Mouse (Mus musculus): ENCODE data around the gene Gsg1. TPM values are rescaled to one million over a fixed set of nuclear protein-coding genes. Genes with fewer than 3 reads are reported as not detected.

Gene Gsg1
- polyA plus RNA-seq, 1 experiment, result 0.32 TPM

DNA sequence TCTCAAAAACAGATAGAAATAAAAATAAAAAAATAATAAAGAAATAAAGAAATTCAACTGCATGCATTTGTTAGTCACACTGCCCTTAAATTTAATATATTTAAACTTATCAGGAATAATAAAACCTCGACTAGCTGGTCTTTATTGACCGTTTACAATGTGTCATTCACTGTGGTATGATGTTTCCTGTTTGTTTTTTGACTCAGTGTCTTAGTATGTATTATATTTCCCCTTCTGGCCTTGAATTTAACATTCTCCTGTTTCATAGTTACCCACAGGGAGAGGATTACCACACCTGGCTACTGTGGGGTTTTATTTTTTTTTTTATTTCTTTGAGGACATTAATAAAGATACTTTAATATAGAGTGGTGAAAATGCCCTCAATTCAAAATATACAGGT lies 8.4 kb upstream of the Gsg1 start:
- DNase-seq (ENCODE audit: extremely low spot score in 1 of 2, low spot score in 1 of 2), result no peak

GRCm38 (mm10) chr6:135261124-135261523 lies 7.0 kb upstream of the Gsg1 start:
- no peak for DNase-seq (ENCODE audit: extremely low spot score in 1 of 2, low spot score in 1 of 2)

- DNase-seq (ENCODE audit: extremely low spot score in 1 of 2, low spot score in 1 of 2), result no peak
Measured at GRCm38 (mm10) chr6:135260435-135260834, 6.3 kb upstream of the Gsg1 start.

DNA sequence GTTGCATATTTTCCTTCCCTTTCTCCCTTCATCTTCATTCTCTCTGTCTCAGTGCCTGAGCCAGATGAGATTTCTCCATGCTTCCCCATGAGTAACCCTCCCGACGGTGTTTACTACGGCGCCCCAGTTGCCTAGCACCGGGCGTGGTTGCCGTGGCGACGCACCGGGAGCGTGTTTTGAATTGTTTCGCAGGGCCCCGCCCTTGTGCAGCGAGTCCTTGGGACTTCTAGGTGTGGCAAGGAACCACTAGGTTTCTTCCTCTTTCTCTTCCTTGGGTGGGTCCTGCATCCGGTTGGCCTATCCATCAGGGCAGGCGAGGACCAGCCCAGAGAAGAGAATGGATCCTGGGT lies 1.4 kb downstream of the Gsg1 start:
- DNase-seq (ENCODE audit: extremely low spot score in 1 of 2, low spot score in 1 of 2), result peak; percentile 44 to 87

DNA sequence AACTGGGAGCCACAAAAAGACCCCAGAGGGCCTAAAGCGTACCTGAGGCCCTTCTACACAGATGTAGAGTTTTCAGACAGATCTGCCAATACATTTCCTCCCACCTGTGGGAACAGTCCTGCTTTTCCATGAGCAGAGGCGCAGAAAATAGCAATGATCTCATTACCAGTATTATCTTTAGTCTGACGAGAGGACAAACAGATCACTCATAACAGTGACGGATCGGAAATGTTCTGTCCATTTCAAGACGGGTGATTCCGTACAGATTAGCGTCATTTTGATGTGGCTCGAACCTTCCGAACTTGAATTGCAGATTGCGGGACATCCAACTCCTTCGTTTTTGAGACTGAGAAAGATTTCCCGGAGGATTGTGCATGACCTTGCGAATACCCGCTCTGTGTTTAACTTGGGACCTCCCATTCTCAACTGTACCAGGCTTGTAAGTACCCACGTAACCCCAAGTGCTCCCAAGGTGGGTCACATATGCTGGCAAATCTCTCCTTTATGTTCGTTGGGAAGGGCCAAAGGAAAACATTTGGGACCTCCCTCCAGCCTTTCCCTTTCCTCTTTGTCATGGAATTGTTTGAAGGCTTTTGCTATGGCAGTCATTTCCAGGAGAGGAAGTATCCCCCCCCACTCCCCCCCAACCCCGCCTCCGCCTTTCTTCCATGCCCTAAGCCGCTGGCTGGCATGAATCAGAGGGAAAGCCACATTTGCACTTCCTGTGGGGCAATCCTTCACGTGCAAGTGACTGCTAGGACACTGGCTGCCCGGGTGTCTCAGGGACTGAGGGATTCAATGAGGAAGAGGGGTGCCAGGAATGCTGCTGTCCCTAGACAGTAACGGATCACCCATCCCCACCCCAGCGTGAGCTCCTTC lies 2.1 kb downstream of the Gsg1 start:
- no peak for DNase-seq (ENCODE audit: extremely low spot score in 1 of 2, low spot score in 1 of 2)

DNA sequence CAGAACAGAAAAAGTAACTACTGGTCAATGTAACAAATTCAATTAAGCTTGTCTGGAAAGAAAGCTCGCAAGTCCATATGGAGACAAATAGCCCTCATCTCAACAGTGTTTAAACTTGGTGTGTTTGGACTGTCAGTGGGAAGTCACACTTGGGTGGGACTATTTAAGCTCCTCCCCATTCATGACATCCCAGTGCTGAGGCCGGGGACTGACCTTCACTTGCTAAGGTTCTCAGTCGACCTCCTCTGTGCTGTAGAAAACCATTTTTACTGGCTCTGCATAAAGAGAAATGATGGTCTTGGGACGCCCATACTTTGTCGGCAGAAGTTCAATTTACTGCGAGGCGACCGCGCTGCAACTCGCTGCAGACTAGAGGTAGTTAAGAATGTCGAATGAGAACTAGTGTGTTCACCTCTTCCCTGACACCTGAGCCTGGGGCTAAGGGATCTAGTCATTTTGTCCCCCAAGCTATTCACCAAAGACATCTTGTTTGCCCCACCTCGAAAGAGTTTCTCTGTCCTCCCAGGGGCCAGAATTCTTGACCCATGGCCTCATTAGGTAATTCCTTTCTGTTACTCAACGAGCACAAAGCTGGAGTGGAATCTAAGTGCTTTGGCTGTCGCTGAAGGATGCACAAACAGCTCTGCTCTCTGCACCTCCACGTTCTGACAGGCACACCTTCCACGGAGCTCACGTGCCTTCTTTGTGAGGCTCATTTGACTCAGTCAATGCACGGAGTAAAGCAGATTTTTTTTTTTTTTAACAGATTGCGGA lies 3.0 kb downstream of the Gsg1 start:
- no peak for DNase-seq (ENCODE audit: extremely low spot score in 1 of 2, low spot score in 1 of 2)

DNA sequence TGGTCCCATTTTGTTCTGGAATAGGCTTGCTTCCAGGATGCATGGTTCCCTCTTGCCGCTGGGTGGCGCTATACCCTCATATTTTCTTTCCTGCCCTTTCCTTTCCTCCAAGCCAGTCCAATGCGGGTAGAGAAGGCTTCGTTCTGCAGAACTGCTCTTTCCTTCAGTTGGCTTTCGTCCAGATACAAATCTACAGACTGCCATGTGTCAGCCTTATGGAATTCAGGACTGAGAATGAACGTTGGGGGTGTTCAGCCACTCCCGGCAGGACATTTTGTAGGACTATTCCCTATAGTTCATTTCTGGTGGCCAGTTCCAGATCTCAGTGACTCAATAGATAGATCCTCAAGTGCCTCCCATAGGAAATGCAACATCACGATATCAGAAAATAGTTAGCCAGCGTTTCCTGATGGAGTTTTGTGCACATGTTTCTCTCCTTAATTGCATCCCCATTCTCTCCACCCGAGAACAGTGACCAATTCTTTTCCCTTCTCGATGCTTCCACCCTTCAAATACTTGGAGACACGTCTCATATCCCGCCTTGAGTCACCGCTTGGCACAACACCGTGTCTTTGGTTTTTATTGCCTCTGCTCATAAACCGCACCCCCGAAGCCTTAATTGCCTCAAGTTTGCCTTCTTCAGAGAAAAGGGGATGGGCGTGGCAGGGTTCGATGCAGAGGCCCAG lies 4.2 kb downstream of the Gsg1 start:
- peak in 1 of 2 experiments; percentile 85 for DNase-seq (ENCODE audit: extremely low spot score in 1 of 2, low spot score in 1 of 2)

DNA sequence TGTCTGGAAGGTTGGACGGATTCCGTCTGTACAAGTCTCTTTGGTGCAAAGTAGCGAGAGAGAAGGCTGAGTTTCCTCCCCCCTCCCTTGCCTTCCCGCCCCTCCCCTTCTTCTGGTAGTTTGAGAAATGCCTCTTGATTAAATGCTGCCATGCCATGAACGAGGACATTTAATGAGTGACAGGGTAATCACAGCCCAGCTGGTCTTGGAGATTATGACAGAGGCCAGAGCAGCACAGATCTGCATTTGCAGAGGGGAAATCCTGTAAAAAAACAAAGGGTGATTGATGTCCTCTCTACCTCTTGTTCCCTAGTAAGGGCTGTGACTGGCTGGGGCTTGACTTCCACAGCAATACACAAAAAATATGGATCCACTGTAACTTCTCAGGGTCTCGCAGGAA lies 6.3 kb downstream of the Gsg1 start:
- no peak for DNase-seq (ENCODE audit: extremely low spot score in 1 of 2, low spot score in 1 of 2)

- DNase-seq (ENCODE audit: extremely low spot score in 1 of 2, low spot score in 1 of 2), result no peak
Measured at GRCm38 (mm10) chr6:135245586-135245985, 8.6 kb downstream of the Gsg1 start.

GRCm38 (mm10) chr6:135240361-135240760 lies 13.8 kb downstream of the Gsg1 start:
- no peak for DNase-seq (ENCODE audit: extremely low spot score in 1 of 2, low spot score in 1 of 2)

- no peak for DNase-seq (ENCODE audit: extremely low spot score in 1 of 2, low spot score in 1 of 2)
Measured at GRCm38 (mm10) chr6:135238211-135238610, 15.9 kb downstream of the Gsg1 start.

DNA sequence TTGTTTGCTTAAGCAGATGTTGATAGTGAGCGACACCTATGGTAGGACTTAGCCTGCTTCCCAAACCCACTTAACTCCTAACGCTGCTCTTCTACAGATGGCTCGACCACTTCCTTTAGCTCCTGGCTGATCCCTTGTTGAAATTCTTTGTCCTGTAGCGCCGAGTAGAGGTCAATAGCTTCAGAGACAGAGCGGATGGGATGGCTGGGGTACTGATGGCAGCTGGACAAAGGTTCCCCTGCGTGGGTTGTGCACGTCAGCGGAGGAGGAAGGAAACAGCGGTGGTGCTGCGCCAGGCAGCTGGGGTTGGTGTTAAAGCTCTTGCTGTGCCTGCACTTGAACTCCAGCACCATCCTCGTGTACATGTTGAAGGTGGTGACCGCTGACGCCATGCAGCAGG lies 16.8 kb downstream of the Gsg1 start:
- no peak for DNase-seq (ENCODE audit: extremely low spot score in 1 of 2, low spot score in 1 of 2)

- DNase-seq (ENCODE audit: extremely low spot score in 1 of 2, low spot score in 1 of 2), result no peak
Measured at GRCm38 (mm10) chr6:135236576-135236975, 17.6 kb downstream of the Gsg1 start.

GRCm38 (mm10) chr6:135235742-135236141 lies 18.4 kb downstream of the Gsg1 start:
- DNase-seq (ENCODE audit: extremely low spot score in 1 of 2, low spot score in 1 of 2), result no peak

DNA sequence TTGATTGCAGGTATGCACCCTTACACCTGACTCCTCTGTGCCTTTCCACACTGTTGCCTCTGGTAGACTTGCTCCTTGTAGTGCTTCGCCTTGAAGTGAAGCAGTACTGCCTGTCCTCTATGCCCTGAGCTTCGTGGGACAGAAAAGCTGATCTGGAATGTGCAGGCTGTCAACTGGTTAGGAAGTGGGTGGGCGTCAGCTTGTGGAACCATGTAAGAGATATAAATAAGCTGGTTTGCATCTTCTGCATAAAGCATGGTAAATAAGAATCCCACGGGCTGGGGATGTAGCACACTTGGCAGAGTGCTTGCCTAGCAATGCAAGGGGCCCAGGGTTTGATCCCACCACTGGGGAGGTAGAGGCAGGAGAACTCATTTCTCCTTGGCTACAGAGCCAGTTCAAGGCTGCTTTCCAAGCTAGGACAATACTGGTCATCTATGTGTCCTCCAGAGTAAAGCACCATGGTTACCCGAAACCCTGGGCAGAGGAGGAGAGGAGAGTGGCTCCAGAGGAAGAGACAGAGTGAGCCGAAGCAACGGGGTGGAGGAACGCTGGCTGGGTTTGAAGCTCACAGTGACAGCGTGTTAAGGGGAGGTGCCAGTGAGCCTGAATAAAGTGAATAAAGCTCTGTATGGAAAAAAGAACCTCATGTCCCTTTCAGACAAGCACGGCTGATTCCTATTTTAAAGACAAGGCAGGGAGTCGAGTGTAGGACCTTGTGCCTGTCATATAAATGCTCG lies 21.5 kb downstream of the Gsg1 start:
- DNase-seq (ENCODE audit: extremely low spot score in 1 of 2, low spot score in 1 of 2), result peak; percentile 55 to 73

GRCm38 (mm10) chr6:135230586-135230985 lies 23.6 kb downstream of the Gsg1 start:
- DNase-seq (ENCODE audit: extremely low spot score in 1 of 2, low spot score in 1 of 2), result no peak

GRCm38 (mm10) chr6:135228465-135228941 lies 25.6 kb downstream of the Gsg1 start:
- DNase-seq (ENCODE audit: extremely low spot score in 1 of 2, low spot score in 1 of 2), result peak in 1 of 2 experiments; percentile 32

DNA sequence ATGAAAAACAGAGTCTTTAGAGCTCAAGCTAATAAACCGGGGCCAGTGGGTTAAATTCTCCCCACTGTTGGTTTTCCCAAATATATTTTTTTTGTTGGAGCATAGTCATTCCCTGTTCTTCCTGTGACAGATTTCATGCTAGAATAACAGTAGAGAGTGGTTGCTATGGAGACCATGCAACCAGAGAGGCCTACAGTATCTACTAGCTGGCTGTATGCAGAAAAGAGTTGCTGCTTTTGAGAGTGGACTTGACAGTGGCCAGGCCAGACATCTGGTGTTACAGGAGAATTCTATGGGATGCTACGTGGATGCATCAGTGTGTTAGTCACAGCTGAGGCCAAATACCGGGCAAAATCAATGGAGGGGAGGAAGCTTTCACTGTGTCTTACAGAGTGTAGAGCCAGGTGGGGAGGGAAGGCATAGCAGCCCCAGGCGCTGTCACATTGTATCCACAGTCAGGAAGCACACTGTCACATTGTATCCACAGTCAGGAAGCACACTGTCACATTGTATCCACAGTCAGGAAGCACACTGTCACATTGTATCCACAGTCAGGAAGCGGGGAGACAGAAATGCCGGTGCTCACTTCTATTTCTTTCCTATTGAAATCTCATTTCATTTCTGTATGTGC lies 30.2 kb downstream of the Gsg1 start:
- peak in 1 of 2 experiments; percentile 48 for DNase-seq (ENCODE audit: extremely low spot score in 1 of 2, low spot score in 1 of 2)

GRCm38 (mm10) chr6:135219916-135220315 lies 34.2 kb downstream of the Gsg1 start:
- no peak for DNase-seq (ENCODE audit: extremely low spot score in 1 of 2, low spot score in 1 of 2)

- no peak for DNase-seq (ENCODE audit: extremely low spot score in 1 of 2, low spot score in 1 of 2)
Measured at GRCm38 (mm10) chr6:135218330-135218729, 35.8 kb downstream of the Gsg1 start.

Data from frontal cortex, adult 2 months (tissue).